Mouse (Mus musculus): ENCODE measurements at regions not wholly inside any gene's neighbourhood (a gene's known extent, or its start where the extent isn't known, plus 50 kb on each side); places are given as distances from the start of the nearest gene placed in this dataset.

DNA sequence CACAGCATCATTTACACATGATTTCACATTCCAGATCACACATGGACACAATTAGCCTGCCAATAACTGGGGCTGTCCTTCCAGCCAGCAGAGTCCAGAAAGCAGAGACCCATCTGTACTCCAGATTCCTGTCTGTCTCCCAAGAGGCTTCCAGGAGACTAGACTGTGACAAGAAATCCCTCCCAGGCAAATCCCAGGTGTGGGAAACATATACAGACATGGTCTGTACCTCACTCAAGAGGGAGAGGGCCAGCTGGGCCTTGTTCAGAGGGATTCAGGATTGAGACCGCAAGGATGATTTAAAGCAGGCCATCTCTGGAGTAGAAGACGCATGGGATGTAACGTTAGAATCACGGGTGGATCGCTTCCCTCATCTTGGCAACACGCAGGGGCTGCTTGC, 182.7 kb upstream of the Prr30 start:
- peaks cover 12% of the 10 kb centered on the region; the same call in 1 of the 2 replicates for H3K4me1 ChIP-seq
- ATAC-seq (ENCODE audit: low FRiP score, low read depth), result no peak
- H3K4me2 ChIP-seq (replicated peaks), result no peak overlapping the region
- no peak overlapping the region for H3K9ac ChIP-seq (replicated peaks)
- H3K4me3 ChIP-seq, result no peak overlapping the region
- no peaks in the 10 kb centered on the region for H3K9me3 ChIP-seq
- no peaks in the 10 kb centered on the region for H3K36me3 ChIP-seq
- 85% methylated on average over 6 of the region's 6 CpGs for WGBS
- no peaks in the 10 kb centered on the region for H3K27me3 ChIP-seq
- H3K27ac ChIP-seq (replicated peaks), result no peak overlapping the region

DNA sequence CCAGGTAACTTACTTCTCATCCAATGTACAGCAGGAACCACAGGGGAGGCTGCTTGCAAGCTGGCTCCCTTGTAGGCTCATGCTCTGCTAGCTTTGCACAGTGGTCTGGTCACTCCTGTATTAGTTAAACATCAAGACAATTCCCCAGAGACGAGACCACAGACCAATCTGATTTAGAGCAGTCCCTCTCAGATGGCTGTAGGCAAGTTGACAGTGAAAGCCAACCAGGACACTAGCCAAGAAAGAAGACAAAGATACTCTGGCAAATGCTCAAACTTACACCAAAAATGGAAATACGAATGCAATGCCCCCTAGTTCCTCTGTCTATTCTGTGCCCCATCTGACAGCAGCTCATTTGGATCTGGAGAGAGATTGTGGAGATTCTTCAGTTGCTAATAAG, 181.8 kb upstream of the Prr30 start:
- Histone ChIP-seq H3K4me2 (replicated peaks) (no peak overlapping the region), H3K27me3 (no peaks in the 10 kb centered on the region), H3K4me3 (no peak overlapping the region), H3K9me3 (no peaks in the 10 kb centered on the region), H3K4me1 (peaks cover 12% of the 10 kb centered on the region; the same call in 1 of the 2 replicates), H3K27ac (replicated peaks) (no peak overlapping the region), H3K36me3 (no peaks in the 10 kb centered on the region), H3K9ac (replicated peaks) (no peak overlapping the region)
- no peak for ATAC-seq (ENCODE audit: low FRiP score, low read depth)
- 85% methylated on average over 2 of the region's 2 CpGs for WGBS

DNA sequence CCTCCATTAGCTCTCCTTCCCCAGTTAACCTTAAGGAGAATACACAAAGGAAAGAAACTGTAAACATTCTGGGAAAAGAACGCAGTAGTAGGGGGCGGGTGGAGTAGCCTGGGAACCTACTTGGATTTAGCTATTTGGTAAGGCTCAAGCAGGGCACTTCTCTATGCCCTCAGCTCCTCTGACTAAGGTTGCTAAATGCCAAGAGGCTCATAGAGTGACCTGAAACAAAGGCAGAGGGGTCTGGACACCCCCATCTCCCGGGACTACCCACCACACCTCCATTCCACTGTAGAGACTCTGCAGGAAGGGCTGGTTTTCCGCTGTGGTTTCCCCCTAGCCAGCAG, 179.5 kb upstream of the Prr30 start:
- Histone ChIP-seq H3K9ac (replicated peaks) (no peak overlapping the region), H3K27me3 (no peaks in the 10 kb centered on the region), H3K4me1 (peaks cover 12% of the 10 kb centered on the region; the same call in 1 of the 2 replicates), H3K27ac (replicated peaks) (0 out of 2 replicates have a peak overlapping the region, but pooled peaks have one; percentile 16), H3K4me2 (replicated peaks) (peak overlapping the region; percentile 44), H3K4me3 (no peak overlapping the region), H3K36me3 (no peaks in the 10 kb centered on the region), H3K9me3 (no peaks in the 10 kb centered on the region)
- WGBS, result 54% methylated on average over 4 of the region's 4 CpGs
- ATAC-seq (ENCODE audit: low FRiP score, low read depth), result peak; percentile 55

DNA sequence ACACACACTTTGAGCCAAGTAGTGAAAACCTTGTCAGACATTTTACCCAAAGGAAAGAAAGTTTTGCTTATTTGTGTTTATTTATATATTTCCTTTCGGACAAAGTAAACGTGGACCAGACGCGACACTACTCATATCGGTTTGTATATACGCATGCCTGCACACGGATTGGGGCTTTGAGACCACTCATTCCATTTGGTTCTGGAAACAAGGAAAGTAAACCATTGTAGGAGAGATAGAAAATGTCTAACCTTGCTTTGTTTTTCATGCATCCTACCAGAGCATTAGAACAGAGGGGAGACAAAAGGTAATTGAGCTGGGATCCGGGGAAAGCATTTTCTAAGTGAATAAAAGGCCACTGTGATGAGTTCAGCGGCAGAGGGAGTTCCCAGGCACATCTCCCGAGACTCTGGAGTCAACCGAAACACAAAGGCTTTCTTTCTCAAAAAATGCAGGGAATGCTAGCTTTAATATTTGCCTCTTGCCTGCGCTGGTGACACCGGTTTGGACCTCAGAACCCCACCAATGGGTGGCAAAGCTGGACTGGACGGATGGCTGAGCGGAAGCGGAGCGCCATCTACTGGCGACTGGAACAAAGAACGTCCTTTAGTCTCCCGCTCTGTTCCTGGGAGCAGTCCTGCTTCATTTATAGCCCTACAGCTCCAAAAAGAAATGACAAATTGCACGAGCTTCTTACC, 179.0 kb upstream of the Prr30 start:
- peak; percentile 91 for ATAC-seq (ENCODE audit: low FRiP score, low read depth)
- 22% methylated on average over 21 of the region's 21 CpGs for WGBS

DNA sequence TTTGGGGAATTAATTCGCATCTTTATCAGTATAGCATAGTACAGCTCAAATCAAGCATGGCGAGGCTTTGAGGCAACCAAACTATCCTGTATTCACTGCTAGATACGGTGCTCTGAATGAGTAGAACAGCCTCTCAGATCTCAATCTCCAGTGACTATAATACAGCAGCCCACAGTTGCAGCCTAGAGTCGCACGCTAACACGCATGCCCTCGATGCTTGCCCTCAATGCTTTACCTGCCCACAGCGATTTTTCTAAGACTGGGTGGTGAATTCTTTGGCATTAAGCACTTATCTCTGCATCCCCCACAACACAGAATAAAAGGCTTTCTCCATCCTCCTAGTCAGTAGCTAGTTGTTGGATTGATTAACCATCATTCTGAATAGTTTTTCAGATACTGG, 178.4 kb upstream of the Prr30 start:
- no peaks in the 10 kb centered on the region for H3K36me3 ChIP-seq
- WGBS, result 55% methylated on average over 8 of the region's 8 CpGs
- no peak overlapping the region for H3K4me2 ChIP-seq (replicated peaks)
- H3K4me3 ChIP-seq, result no peak overlapping the region
- H3K9ac ChIP-seq (replicated peaks), result no peak overlapping the region
- no peaks in the 10 kb centered on the region for H3K9me3 ChIP-seq
- no peaks in the 10 kb centered on the region for H3K27me3 ChIP-seq
- H3K4me1 ChIP-seq, result peaks cover 12% of the 10 kb centered on the region; the same call in 1 of the 2 replicates
- no peak for ATAC-seq (ENCODE audit: low FRiP score, low read depth)
- H3K27ac ChIP-seq (replicated peaks), result peak overlapping the region; percentile 46

More for the DNA sequence above, 179.0 kb upstream of the Prr30 start:
- Histone ChIP-seq H3K27ac (replicated peaks) (peak overlapping the region; percentile 46), H3K4me2 (replicated peaks) (peak overlapping the region; percentile 44), H3K27me3 (no peaks in the 10 kb centered on the region), H3K9ac (replicated peaks) (peak overlapping the region; percentile 12; the same call in 1 of the 2 replicates), H3K4me1 (peaks cover 12% of the 10 kb centered on the region; the same call in 1 of the 2 replicates), H3K36me3 (no peaks in the 10 kb centered on the region), H3K9me3 (no peaks in the 10 kb centered on the region), H3K4me3 (peak overlapping the region; percentile 20; the same call in 1 of the 2 replicates)

DNA sequence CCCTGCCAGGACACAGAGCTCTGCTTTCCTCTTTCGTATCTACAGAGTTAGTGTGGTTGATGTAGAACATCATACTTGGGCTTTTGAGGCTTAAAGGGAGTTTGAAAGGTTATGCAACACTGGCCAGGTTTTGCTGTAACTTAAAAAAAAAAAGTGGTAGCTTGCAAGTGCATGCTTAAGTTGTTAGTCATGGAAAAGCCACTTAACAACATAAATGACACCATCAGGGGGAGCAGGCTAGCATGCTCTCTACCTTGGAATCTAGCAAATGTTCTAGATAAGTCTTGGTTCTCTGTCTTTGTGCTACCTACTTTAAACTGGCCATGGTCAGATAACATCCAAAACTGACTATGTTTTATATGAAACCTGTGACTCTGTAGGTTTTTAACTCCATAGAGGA, 176.6 kb upstream of the Prr30 start:
- H3K9ac ChIP-seq (replicated peaks), result no peak overlapping the region
- H3K27me3 ChIP-seq, result no peaks in the 10 kb centered on the region
- no peak overlapping the region for H3K4me2 ChIP-seq (replicated peaks)
- no peak overlapping the region for H3K27ac ChIP-seq (replicated peaks)
- H3K9me3 ChIP-seq, result no peaks in the 10 kb centered on the region
- no peaks in the 10 kb centered on the region for H3K36me3 ChIP-seq
- H3K4me1 ChIP-seq, result peaks cover 12% of the 10 kb centered on the region; the same call in 1 of the 2 replicates
- H3K4me3 ChIP-seq, result no peak overlapping the region
- no peak for ATAC-seq (ENCODE audit: low FRiP score, low read depth)
- 91% methylated on average over 1 of the region's 1 CpGs for WGBS

DNA sequence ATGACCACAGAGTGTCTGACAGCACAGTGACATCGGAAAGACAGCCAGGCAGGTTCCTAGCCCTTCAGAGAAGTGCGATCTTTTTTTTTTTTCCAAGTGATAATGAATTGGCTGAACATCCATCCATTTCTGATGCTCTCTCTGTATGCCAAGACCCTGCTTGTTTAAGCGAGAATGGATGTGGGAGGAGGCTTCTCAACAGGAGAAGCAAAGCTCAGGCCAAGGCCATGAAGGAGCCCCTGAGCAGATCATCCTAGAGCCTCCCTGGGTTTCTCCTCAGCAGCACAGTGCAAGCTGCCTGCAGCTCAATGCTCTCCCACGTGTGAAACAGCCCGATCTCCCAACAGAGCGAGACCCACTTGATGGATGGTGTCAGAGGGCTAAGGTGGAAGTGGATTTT, 175.7 kb upstream of the Prr30 start:
- Histone ChIP-seq H3K4me2 (replicated peaks) (no peak overlapping the region), H3K27ac (replicated peaks) (no peak overlapping the region)
- WGBS, result 57% methylated on average over 6 of the region's 6 CpGs

DNA sequence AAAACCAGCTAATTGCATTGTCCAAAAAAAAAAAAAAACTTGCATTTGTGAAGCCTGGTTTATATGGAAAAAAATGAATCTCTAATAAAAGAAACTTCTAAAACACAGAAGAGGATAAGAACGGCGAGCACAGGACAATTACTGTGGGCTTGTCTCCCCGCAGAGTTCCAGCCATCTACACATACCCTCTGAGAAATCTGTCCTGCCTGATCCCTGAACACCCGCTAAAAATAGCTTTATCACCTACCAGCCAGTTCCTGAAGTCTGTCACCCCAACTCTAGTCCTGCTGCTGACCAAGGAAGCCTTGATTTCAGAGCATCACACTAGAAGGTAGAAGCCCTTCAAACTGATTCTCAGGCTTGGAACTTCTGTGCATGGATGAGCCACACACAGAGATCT, 173.7 kb upstream of the Prr30 start:
- Histone ChIP-seq H3K36me3 (no peaks in the 10 kb centered on the region), H3K27ac (replicated peaks) (no peak overlapping the region), H3K9me3 (no peaks in the 10 kb centered on the region), H3K4me3 (no peak overlapping the region), H3K9ac (replicated peaks) (no peak overlapping the region), H3K27me3 (no peaks in the 10 kb centered on the region), H3K4me1 (peaks cover 7% of the 10 kb centered on the region; the same call in 1 of the 2 replicates), H3K4me2 (replicated peaks) (no peak overlapping the region)
- no peak for ATAC-seq (ENCODE audit: low FRiP score, low read depth)
- WGBS, result 94% methylated on average over 4 of the region's 4 CpGs

More for the DNA sequence above, 175.7 kb upstream of the Prr30 start:
- H3K4me1 ChIP-seq, result peaks cover 12% of the 10 kb centered on the region; the same call in 1 of the 2 replicates
- no peaks in the 10 kb centered on the region for H3K36me3 ChIP-seq
- no peak for ATAC-seq (ENCODE audit: low FRiP score, low read depth)
- no peaks in the 10 kb centered on the region for H3K9me3 ChIP-seq
- no peaks in the 10 kb centered on the region for H3K27me3 ChIP-seq
- no peak overlapping the region for H3K9ac ChIP-seq (replicated peaks)
- H3K4me3 ChIP-seq, result no peak overlapping the region

DNA sequence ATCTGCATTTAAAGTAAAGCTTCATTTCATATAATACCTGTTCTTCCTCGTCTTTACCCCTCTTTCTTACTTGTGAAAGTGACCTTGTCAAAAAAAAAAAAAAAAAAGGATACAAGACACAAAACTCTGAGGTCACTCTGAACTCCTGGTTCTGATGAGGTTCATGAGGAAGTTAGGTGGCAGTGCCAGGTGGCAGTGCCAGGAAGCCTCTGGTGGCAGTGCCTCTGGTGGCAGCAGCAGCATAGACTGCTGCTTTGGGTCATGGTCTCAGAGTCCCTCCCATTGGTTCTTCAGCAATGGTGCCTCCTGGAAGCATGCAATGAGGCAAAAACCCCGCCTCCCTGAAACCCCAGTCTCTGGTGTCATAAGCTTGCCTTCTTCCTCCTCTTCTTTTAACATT, 159.7 kb upstream of the Prr30 start:
- no peaks in the 10 kb centered on the region for H3K27me3 ChIP-seq
- no peaks in the 10 kb centered on the region for H3K36me3 ChIP-seq
- H3K27ac ChIP-seq (replicated peaks), result no peak overlapping the region
- WGBS, result 84% methylated on average over 2 of the region's 2 CpGs
- no peak overlapping the region for H3K4me3 ChIP-seq
- no peak overlapping the region for H3K9ac ChIP-seq (replicated peaks)
- no peak overlapping the region for H3K4me2 ChIP-seq (replicated peaks)
- no peaks in the 10 kb centered on the region for H3K9me3 ChIP-seq
- no peaks in the 10 kb centered on the region for H3K4me1 ChIP-seq
- no peak for ATAC-seq (ENCODE audit: low FRiP score, low read depth)

DNA sequence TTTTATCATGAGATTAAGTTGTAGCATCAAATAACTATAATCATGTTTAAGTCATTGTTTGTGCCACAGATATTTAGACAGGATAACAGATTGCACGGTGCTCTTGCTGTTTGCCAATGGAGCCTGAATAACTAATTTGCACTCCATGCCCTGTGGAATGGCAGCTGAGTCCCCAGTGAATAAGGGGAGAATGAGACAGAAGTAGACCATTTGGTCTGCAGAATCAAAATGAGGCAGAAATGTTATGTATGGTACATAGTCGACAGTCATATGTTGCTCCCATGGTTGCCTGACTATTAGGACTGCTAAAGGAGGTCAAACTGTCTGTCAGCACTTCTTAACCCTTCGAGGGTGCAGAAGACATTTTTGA, 152.9 kb upstream of the Prr30 start:
- peaks cover 14% of the 10 kb centered on the region for H3K4me1 ChIP-seq
- peak overlapping the region; percentile 6; the same call in 1 of the 2 replicates for H3K4me2 ChIP-seq (replicated peaks)
- H3K9ac ChIP-seq (replicated peaks), result no peak overlapping the region
- ATAC-seq (ENCODE audit: low FRiP score, low read depth), result peak; percentile 63; the same call in 1 of the 2 replicates
- H3K4me3 ChIP-seq, result no peak overlapping the region
- H3K9me3 ChIP-seq, result no peaks in the 10 kb centered on the region
- 22% methylated on average over 3 of the region's 3 CpGs for WGBS
- H3K36me3 ChIP-seq, result no peaks in the 10 kb centered on the region
- no peaks in the 10 kb centered on the region for H3K27me3 ChIP-seq
- H3K27ac ChIP-seq (replicated peaks), result peak overlapping the region; percentile 74

DNA sequence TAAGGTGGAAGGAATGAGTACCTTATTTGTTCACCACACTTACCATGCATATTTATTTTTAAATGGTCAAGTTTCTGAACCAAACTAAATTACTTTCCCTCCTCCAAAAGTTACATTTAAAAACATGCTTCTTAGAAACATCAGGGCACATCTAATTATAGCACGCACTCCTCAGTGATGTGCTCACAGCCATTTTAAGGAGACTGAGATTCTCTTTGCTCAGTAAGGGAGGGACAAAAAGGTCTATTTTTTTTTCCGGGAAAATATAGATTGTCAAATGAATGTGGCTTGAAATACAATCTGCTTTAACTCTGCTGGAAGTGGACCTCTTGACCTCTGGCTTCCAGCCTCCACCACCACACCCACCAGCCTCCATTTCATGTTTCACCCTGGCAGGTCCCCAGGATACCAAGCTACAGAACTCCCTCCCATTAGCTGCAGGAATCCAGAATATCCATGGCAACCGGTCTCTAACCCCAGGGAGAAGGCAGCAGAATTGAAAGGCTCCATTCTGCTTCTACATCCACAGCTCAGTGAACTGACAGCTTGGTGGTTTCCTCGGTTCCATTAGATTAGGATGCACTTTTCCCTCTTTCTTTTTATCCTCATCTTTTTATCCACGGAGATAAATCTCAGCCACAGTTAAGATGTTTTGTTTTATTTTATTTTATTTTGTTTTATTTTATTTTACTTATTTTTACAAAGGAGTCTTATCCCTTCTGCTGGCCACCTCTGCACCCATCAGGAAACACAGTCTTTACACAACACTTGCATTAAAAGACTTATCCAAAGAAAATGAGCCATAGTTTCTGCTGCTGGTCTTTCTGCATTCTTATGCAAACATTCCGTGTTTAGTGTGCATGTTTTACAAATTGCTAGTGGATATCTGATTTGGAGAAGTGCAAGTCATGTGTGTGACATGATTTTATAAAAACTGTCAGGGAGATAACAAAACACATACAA, 152.2 kb upstream of the Prr30 start:
- Histone ChIP-seq H3K27me3 (no peaks in the 10 kb centered on the region), H3K27ac (replicated peaks) (peak overlapping the region; percentile 74), H3K4me2 (replicated peaks) (peak overlapping the region; percentile 6), H3K9ac (replicated peaks) (no peak overlapping the region), H3K4me3 (no peak overlapping the region), H3K4me1 (peaks cover 14% of the 10 kb centered on the region), H3K36me3 (no peaks in the 10 kb centered on the region), H3K9me3 (no peaks in the 10 kb centered on the region)
- ATAC-seq (ENCODE audit: low FRiP score, low read depth), result peak; percentile 97
- WGBS, result 5% methylated on average over 6 of the region's 6 CpGs

DNA sequence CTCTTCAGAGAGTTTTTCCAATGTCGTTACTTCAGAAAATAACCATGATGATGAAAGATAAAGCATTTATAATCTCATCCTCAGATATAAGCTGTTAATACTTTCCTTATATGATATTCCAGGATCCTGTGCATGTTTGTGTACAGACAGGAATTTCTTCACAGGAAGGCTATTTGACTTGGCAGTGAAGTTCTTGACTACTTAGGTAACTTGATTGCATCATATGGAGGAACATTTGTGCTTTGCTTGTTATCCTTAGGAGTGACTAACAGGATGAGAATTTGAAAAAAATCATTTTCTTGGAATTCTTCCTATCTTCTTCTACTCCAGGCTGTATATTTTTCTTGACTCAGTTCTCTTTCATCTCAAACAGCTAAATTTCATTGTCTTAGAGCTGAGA, 140.2 kb upstream of the Prr30 start:
- H3K4me2 ChIP-seq (replicated peaks), result no peak overlapping the region
- H3K27ac ChIP-seq (replicated peaks), result no peak overlapping the region
- H3K9me3 ChIP-seq, result no peaks in the 10 kb centered on the region
- H3K4me1 ChIP-seq, result no peaks in the 10 kb centered on the region
- H3K27me3 ChIP-seq, result no peaks in the 10 kb centered on the region
- no peaks in the 10 kb centered on the region for H3K36me3 ChIP-seq
- H3K9ac ChIP-seq (replicated peaks), result no peak overlapping the region
- ATAC-seq (ENCODE audit: low FRiP score, low read depth), result no peak
- 98% methylated on average over 1 of the region's 1 CpGs for WGBS
- no peak overlapping the region for H3K4me3 ChIP-seq

All from midbrain, embryonic 12.5 days (tissue).